In the genomic region with DNA sequence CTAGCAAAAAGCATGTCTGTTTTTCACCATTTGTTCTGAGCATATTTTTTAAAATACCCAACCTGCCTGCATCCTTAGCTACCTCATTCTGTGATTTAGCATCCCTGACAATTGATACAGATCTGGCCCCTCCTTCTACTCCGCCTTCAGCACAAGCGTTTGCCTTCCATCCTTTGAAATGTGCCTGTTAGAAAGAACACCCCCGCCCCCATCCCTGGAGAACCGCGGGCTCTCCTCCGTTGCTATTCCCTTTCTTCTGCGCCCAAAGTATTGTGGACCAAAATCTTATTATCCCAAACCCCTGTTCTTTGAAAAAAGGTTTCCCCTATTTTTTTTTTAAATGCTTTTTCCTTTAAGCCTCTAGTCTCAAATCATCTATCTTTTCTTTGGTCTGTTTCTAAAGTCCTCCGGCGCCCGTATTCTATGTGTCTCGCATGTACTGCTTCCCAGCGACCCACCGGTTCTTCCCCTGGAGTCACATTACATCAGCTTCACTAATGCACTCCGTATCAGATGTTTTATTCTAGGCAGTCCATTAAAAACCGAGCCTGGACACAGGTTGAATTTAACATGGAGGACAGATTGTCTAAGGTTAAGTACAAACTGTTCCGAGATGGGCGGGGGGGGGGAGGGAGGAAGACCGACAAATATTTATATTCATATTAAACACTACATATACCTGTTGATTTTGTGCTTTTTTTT, we compare ENCODE assay signal across 8 mouse cellular contexts. TPM values are rescaled to one million over a fixed set of nuclear protein-coding genes. Genes with fewer than 3 reads are reported as not detected.
A peak's percentile ranks its signal among the peaks of the same experiment; 100 is the strongest.
DNase-seq lines count a peak whose midpoint lies in the region; ATAC-seq and TF ChIP-seq lines count a peak whose summit lies in the region.

No protein-coding gene starts in this region.

- peak overlapping the region; percentile 100 for H3K4me2 ChIP-seq in kidney, embryonic 14.5 days (replicated peaks; ENCODE audit: low read depth, low read length)
- peak overlapping the region; percentile 81 for H3K4me2 ChIP-seq in hindbrain, postnatal 0 days (ENCODE audit: low read depth, low read length)
- H3K4me2 ChIP-seq in stomach, postnatal 0 days (replicated peaks; ENCODE audit: low read depth), result peak overlapping the region; percentile 71

- no peak overlapping the region for H3K27ac ChIP-seq in kidney, embryonic 14.5 days (ENCODE audit: low read depth, low read length)
- peak overlapping the region; percentile 90 for H3K27ac ChIP-seq in hindbrain, postnatal 0 days
- H3K27ac ChIP-seq in stomach, postnatal 0 days (replicated peaks), result no peak overlapping the region

- no peak for TF ChIP-seq CTCF in hindbrain, postnatal 0 days (IDR thresholded peaks at IDR 0.05; ENCODE audit: low read depth)
- no peak for TF ChIP-seq CTCF in stomach, postnatal 0 days (IDR thresholded peaks at IDR 0.05; ENCODE audit: low read depth)

- no peak for TF ChIP-seq EP300 in stomach, postnatal 0 days (optimal IDR thresholded peaks at IDR 0.05)

- H3K4me3 ChIP-seq in kidney, embryonic 14.5 days (ENCODE audit: low read length), result peak overlapping the region; percentile 61
- H3K4me3 ChIP-seq in hindbrain, postnatal 0 days (ENCODE audit: low read length), result peak overlapping the region; percentile 79
- peak overlapping the region; percentile 43 for H3K4me3 ChIP-seq in stomach, postnatal 0 days (ENCODE audit: low read depth, low read length)

- WGBS in kidney, embryonic 14.5 days, result under 1% methylated on average over 18 of the region's 18 CpGs
- WGBS in hindbrain, postnatal 0 days, result under 1% methylated on average over 18 of the region's 18 CpGs
- WGBS in stomach, postnatal 0 days, result under 1% methylated on average over 18 of the region's 18 CpGs

- H3K9ac ChIP-seq in kidney, embryonic 14.5 days (ENCODE audit: low read depth, low read length), result 0 out of 2 replicates have a peak overlapping the region, but pooled peaks have one; percentile 53
- H3K9ac ChIP-seq in hindbrain, postnatal 0 days (replicated peaks; ENCODE audit: low read length), result peak overlapping the region; percentile 52
- H3K9ac ChIP-seq in stomach, postnatal 0 days (ENCODE audit: low read length), result no peak overlapping the region

- peaks cover 18% of the 10 kb centered on the region for H3K27me3 ChIP-seq in kidney, embryonic 14.5 days (ENCODE audit: control insufficient read depth, insufficient read depth, low read length)
- no peaks in the 10 kb centered on the region for H3K27me3 ChIP-seq in hindbrain, postnatal 0 days (ENCODE audit: insufficient read depth, low read length)
- peaks cover 3% of the 10 kb centered on the region; the same call in 1 of the 2 replicates for H3K27me3 ChIP-seq in stomach, postnatal 0 days (ENCODE audit: control insufficient read depth, insufficient read depth, low read length)

- H3K4me1 ChIP-seq in kidney, embryonic 14.5 days (ENCODE audit: control insufficient read depth, insufficient read depth, low read length), result peaks cover 9% of the 10 kb centered on the region; the same call in 1 of the 2 replicates
- H3K4me1 ChIP-seq in hindbrain, postnatal 0 days (ENCODE audit: insufficient read depth, low read length), result no peaks in the 10 kb centered on the region
- peaks cover 6% of the 10 kb centered on the region for H3K4me1 ChIP-seq in stomach, postnatal 0 days (replicated peaks; ENCODE audit: control insufficient read depth, insufficient read depth)

- DNase-seq in kidney, postnatal 14 days, result no peak
- DNase-seq in cerebellum, postnatal 36 days, result peak; percentile 26 to 32
- peak; percentile 77 for DNase-seq in hindbrain, postnatal 0 days (ENCODE audit: low spot score)
- DNase-seq in mesoderm, embryonic 11.5 days (ENCODE audit: low read depth, low spot score), result peak; percentile 29
- DNase-seq in stomach, postnatal 0 days (ENCODE audit: low spot score), result no peak
- no peak for DNase-seq in adrenal gland, postnatal 10 days
- DNase-seq in urinary bladder, postnatal 10 days (ENCODE audit: low spot score), result no peak

- H3K36me3 ChIP-seq in kidney, embryonic 14.5 days (ENCODE audit: control insufficient read depth, insufficient read depth, low read length), result no peaks in the 10 kb centered on the region
- H3K36me3 ChIP-seq in hindbrain, postnatal 0 days (ENCODE audit: insufficient read depth, low read length), result no peaks in the 10 kb centered on the region
- H3K36me3 ChIP-seq in stomach, postnatal 0 days (ENCODE audit: control insufficient read depth, insufficient read depth, low read length), result no peaks in the 10 kb centered on the region

- ATAC-seq in kidney, embryonic 14.5 days (ENCODE audit: low FRiP score, low TSS enrichment), result no peak; the same call in 1 of the 2 replicates
- ATAC-seq in hindbrain, postnatal 0 days, result peak; percentile 33
- no peak for ATAC-seq in stomach, postnatal 0 days (ENCODE audit: low FRiP score, low TSS enrichment)

- H3K9me3 ChIP-seq in kidney, embryonic 14.5 days (ENCODE audit: control insufficient read depth, low read length), result no peaks in the 10 kb centered on the region
- no peaks in the 10 kb centered on the region for H3K9me3 ChIP-seq in hindbrain, postnatal 0 days (ENCODE audit: low read length)
- no peaks in the 10 kb centered on the region for H3K9me3 ChIP-seq in stomach, postnatal 0 days (ENCODE audit: control insufficient read depth, low read length)

RNA-seq across cellular contexts. Expression of a gene that starts 0.6 kb away (rescaled TPM):
- polyA plus RNA-seq in kidney, embryonic 14.5 days (2014; fragmentation: Nextera tagmentation; extraction: Ambion mirVana), result 55.1 and 61.9 TPM in 2 replicates
- 1,561 and 1,591 TPM in 2 replicates for total RNA-seq in hindbrain, postnatal 0 days (2014; rRNA removed)
- 1,671 and 1,715 TPM in 2 replicates for polyA plus RNA-seq in hindbrain, postnatal 0 days (2015; fragmentation: Nextera tagmentation; extraction: Ambion mirVana)
- polyA plus RNA-seq in stomach, postnatal 0 days (2015; fragmentation: Nextera tagmentation; extraction: Ambion mirVana), result 62.5 and 66.0 TPM in 2 replicates
- 100 to 1,000 TPM; 115 to 159 TPM for total RNA-seq in adrenal gland, postnatal 10 days (2021)

RNA-seq across cellular contexts. Expression of a gene that starts 56.8 kb away (rescaled TPM):
- 39.3 and 55.9 TPM in 2 replicates for polyA plus RNA-seq in kidney, embryonic 14.5 days (2014; fragmentation: Nextera tagmentation; extraction: Ambion mirVana)
- total RNA-seq in hindbrain, postnatal 0 days (2014; rRNA removed), result 66.0 and 76.9 TPM in 2 replicates
- polyA plus RNA-seq in hindbrain, postnatal 0 days (2015; fragmentation: Nextera tagmentation; extraction: Ambion mirVana), result 67.9 and 72.1 TPM in 2 replicates
- 16.8 and 18.3 TPM in 2 replicates for polyA plus RNA-seq in stomach, postnatal 0 days (2015; fragmentation: Nextera tagmentation; extraction: Ambion mirVana)
- 10 to 100 TPM; 47.3 to 60.3 TPM for total RNA-seq in adrenal gland, postnatal 10 days (2021)

Comparison
In these comparisons a context has a peak if more than half of its experiments do, and no peak if none do; other contexts are left out.
1. DNase-seq: peak in cerebellum, postnatal 36 days (2 of 2), hindbrain, postnatal 0 days (single experiment) and mesoderm, embryonic 11.5 days (single experiment); none in kidney, postnatal 14 days (single experiment), stomach, postnatal 0 days (single experiment), adrenal gland, postnatal 10 days (single experiment) and urinary bladder, postnatal 10 days (single experiment).
2. RNA of a gene that starts 0.6 kb away (polyA plus RNA-seq): 1,671 to 1,715 TPM in hindbrain, postnatal 0 days; 62.5 to 66.0 TPM in stomach, postnatal 0 days and 55.1 to 61.9 TPM in kidney, embryonic 14.5 days; every median in the first group is over 10 times any median in the second.
3. Peak in every context shown above with its lines, with median percentiles within 50 percentile points of each other: H3K4me2 ChIP-seq and H3K4me3 ChIP-seq.